Mouse (Mus musculus) intestine, embryonic 14.5 days (tissue): Measurements from ENCODE around the gene Krtap24-1. TPM values are rescaled to one million over a fixed set of nuclear protein-coding genes. Genes with fewer than 3 reads are reported as not detected.

Experiments
- ATAC-seq: fragments of 200-750 bp; cut with Nextera tagmentation; replicated peaks from 2 replicates; pipeline ENCODE4 v1.8.0; 2017; ENCODE audit warnings: low read depth, moderate number of reproducible peaks, moderate TSS enrichment, moderate library complexity; ENCODE audit not compliant: low FRiP score, low TSS enrichment
- DNase-seq: peaks from one replicate; pipeline ENCODE4 v3.0.0-alpha.2; 2018; ENCODE audit warnings: low spot score
- H3K27ac ChIP-seq: fragments of 300-500 bp; sonication (generic); 2 replicates; pipeline ENCODE4 v1.5.1; 2014; ENCODE audit warnings: low read depth, mild to moderate bottlenecking, control low read depth
- H3K27me3 ChIP-seq: fragments of 300-500 bp; sonication (generic); replicated peaks from 2 replicates; pipeline ENCODE4 v1.6.1; 2014; ENCODE audit warnings: low read length, control low read depth; ENCODE audit not compliant: control insufficient read depth, insufficient read depth
- H3K36me3 ChIP-seq: fragments of 300-500 bp; sonication (generic); 2 replicates; pipeline ENCODE4 v1.6.1; 2014; ENCODE audit warnings: low read length, control low read depth; ENCODE audit not compliant: control insufficient read depth, insufficient read depth
- H3K4me1 ChIP-seq: fragments of 300-500 bp; sonication (generic); replicated peaks from 2 replicates; pipeline ENCODE4 v1.6.1; 2014; ENCODE audit warnings: low read length, control low read depth, mixed read lengths; ENCODE audit not compliant: control insufficient read depth, insufficient read depth
- H3K4me2 ChIP-seq: fragments of 300-500 bp; sonication (generic); 2 replicates; pipeline ENCODE4 v1.6.1; 2014; ENCODE audit warnings: low read length
- H3K4me3 ChIP-seq: fragments of 300-500 bp; sonication (generic); 2 replicates; pipeline ENCODE4 v1.5.1; 2014; ENCODE audit warnings: low read depth, low read length, control low read depth, mixed read lengths
- H3K9ac ChIP-seq: fragments of 300-500 bp; sonication (generic); 2 replicates; pipeline ENCODE4 v1.6.1; 2014; ENCODE audit warnings: mild to moderate bottlenecking, low read length
- H3K9me3 ChIP-seq: fragments of 300-500 bp; sonication (generic); 2 replicates; pipeline ENCODE4 v1.6.1; 2016; ENCODE audit warnings: low read length, control low read depth; ENCODE audit not compliant: control insufficient read depth
- WGBS: fragments of 180-500 bp; shearing (Covaris S2); extraction: QIAGEN DNeasy Blood & Tissue Kit; methylation state at CpG from one replicate; pipeline ENCODE4 v1.1.7; 2014; 5-methylcytosine and 5-hydroxymethylcytosine counted together
- polyA plus RNA-seq: library from polyadenylated mRNA; unstranded; fragments of >200 nt; fragmentation: Nextera tagmentation; extraction: Ambion mirVana; gene quantifications from 2 replicates; pipeline ENCODE4 v1.2.1, GENCODE M21; 2014

Krtap24-1 gene
- polyA plus RNA-seq, 1 experiment from 2014 or later, result not detected

DNA sequence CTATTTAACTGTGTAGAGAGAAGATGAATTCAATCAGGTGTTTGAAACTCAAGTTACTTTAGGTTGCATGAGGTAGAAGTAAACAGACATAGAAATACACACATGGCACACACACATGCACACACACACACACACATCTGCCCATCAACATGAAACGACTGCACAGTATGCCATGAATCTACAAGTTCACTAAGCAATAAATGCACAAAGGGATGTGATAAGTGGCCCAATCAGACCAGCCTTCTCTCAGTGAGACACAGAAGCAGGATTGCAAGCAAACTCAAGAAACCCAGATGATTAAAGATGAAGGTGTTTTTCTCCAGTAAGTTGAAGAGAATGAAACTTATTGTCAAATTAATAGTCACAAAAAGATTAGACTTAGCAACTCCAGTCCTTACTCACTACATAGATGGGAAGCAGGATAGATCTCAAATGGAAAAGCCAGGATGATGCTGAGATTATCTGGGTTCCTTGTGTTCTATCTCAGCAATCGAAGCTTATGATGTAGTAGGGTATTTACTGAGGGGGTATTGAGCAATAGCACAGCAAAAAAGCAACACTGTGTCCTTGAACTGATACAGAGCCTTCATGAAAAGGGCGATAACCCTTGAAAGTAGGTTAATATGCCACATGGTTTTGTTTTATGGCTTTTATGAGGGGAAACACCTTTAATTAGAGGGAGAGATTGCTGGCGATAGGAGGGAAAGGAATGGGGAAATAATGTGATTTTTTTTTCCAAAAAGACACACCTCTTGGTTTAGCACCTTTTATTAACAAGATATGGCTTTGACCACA is 36.0 kb downstream of the Krtap24-1 start:
- H3K9ac ChIP-seq, result no peak overlapping the region
- whole genome bisulfite sequencing, result 61% methylated on average over 4 of the region's 4 CpGs
- no peaks in the 10 kb centered on the region for H3K9me3 ChIP-seq
- H3K4me1 ChIP-seq, result no peaks in the 10 kb centered on the region
- H3K27ac ChIP-seq, result no peak overlapping the region
- ATAC-seq (peak; percentile 72), DNase-seq (no peak)
- no peaks in the 10 kb centered on the region for H3K27me3 ChIP-seq
- no peak overlapping the region for H3K4me3 ChIP-seq
- no peak overlapping the region for H3K4me2 ChIP-seq
- H3K36me3 ChIP-seq, result no peaks in the 10 kb centered on the region

DNA sequence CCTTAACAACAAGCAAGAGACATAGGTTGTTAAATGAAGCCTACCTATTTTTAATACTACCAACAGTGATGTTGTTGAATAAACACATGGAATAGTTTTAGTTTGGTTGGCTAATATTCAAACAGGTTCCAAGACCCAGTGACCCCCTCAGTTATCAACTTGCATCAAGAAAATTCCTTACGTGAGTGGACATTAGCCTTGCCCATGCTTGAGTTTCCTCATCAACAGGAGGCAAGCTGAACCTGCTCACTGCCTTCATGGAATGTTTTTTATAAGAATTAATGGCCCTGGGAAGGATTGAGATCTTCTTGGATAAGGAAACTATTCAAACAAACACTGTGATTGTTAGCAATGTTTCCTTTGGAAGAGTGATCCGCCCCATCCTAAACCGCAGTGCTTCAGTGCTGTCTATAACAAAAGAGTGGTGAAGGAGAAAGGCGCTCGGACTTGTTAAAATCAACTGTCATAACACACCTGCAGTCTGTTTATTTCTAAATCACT is 39.1 kb downstream of the Krtap24-1 start:
- H3K9ac ChIP-seq, result no peak overlapping the region
- ATAC-seq (no peak), DNase-seq (no peak)
- no peaks in the 10 kb centered on the region for H3K9me3 ChIP-seq
- H3K4me3 ChIP-seq, result no peak overlapping the region
- H3K27ac ChIP-seq, result no peak overlapping the region
- H3K4me1 ChIP-seq, result no peaks in the 10 kb centered on the region
- H3K36me3 ChIP-seq, result no peaks in the 10 kb centered on the region
- H3K4me2 ChIP-seq, result no peak overlapping the region
- 50% methylated on average over 5 of the region's 5 CpGs for WGBS
- H3K27me3 ChIP-seq, result no peaks in the 10 kb centered on the region

DNA sequence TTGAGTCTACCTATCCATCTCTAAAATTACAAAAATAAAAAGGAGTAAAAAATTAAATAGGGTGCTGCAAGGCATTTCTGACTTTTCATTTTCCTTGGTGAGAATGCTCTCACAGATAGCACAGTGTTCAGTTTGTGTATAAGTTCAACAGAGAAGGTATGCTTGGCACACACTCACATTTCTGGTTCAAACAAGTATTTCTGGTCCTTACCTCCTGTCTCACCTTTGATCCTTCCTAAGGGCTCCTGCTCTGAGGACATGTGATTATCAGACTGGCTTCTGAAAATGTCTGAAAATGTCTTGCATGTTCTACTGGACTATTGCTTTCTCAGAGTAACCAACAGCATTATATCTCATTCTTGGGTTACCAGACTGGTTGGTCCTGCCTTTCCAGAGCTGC is 41.9 kb downstream of the Krtap24-1 start:
- ATAC-seq, result peak; percentile 47; the same call in 1 of the 2 replicates
- no peak overlapping the region for H3K27ac ChIP-seq

DNA sequence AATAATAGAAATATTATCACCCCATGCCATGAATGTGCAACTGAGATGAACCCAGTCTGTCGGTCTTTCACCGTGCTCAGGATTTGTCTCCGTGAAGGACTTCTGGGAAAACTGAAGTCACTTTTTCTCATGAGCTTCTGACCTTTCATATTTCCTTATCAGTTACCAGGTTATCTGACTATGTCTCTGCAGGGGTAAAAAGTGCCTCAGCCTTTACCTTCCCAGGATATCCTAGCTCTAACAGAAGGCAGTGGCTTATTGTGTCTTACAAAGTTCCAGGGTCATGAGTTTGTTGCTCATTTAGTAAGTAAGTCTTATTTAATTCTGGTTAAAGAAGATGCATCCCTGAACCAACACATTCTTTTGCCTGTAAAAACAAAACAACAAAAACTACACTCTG is 42.3 kb downstream of the Krtap24-1 start:
- ATAC-seq (no peak), DNase-seq (no peak)
- H3K4me1 ChIP-seq, result no peaks in the 10 kb centered on the region
- no peak overlapping the region for H3K9ac ChIP-seq
- no peaks in the 10 kb centered on the region for H3K9me3 ChIP-seq
- no peak overlapping the region for H3K27ac ChIP-seq
- 83% methylated on average over 3 of the region's 3 CpGs for WGBS
- no peaks in the 10 kb centered on the region for H3K36me3 ChIP-seq
- H3K27me3 ChIP-seq, result no peaks in the 10 kb centered on the region
- H3K4me3 ChIP-seq, result no peak overlapping the region
- no peak overlapping the region for H3K4me2 ChIP-seq

More for the DNA sequence above, 41.9 kb downstream of the Krtap24-1 start:
- Histone ChIP-seq H3K27me3 (no peaks in the 10 kb centered on the region), H3K36me3 (no peaks in the 10 kb centered on the region), H3K9ac (no peak overlapping the region), H3K4me2 (no peak overlapping the region), H3K4me1 (no peaks in the 10 kb centered on the region), H3K9me3 (no peaks in the 10 kb centered on the region), H3K4me3 (no peak overlapping the region)
- no peak for DNase-seq

DNA sequence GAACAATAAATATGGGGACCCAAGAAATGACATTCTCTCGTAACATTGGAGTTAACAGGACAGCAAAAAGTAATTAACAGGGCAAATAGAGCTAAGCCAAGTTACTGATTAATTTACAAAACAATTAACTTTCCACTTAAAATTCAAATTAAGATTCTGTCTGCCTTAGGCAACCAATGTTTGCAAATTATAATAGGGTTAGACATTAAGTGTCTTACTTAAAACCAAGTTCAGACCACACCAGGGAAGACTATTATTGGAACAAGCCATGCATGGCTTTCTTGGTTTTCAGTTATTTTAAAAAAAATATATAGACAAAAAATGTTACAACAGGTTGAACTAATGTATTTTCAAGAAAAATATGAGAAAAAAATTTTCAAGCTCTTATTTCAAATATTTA is 43.0 kb downstream of the Krtap24-1 start:
- no peaks in the 10 kb centered on the region for H3K36me3 ChIP-seq
- H3K9me3 ChIP-seq, result no peaks in the 10 kb centered on the region
- no peaks in the 10 kb centered on the region for H3K4me1 ChIP-seq
- 90% methylated on average over 1 of the region's 1 CpGs for WGBS
- H3K4me2 ChIP-seq, result no peak overlapping the region
- no peak for ATAC-seq
- no peak overlapping the region for H3K27ac ChIP-seq
- H3K4me3 ChIP-seq, result no peak overlapping the region
- H3K27me3 ChIP-seq, result no peaks in the 10 kb centered on the region
- no peak for DNase-seq
- no peak overlapping the region for H3K9ac ChIP-seq

DNA sequence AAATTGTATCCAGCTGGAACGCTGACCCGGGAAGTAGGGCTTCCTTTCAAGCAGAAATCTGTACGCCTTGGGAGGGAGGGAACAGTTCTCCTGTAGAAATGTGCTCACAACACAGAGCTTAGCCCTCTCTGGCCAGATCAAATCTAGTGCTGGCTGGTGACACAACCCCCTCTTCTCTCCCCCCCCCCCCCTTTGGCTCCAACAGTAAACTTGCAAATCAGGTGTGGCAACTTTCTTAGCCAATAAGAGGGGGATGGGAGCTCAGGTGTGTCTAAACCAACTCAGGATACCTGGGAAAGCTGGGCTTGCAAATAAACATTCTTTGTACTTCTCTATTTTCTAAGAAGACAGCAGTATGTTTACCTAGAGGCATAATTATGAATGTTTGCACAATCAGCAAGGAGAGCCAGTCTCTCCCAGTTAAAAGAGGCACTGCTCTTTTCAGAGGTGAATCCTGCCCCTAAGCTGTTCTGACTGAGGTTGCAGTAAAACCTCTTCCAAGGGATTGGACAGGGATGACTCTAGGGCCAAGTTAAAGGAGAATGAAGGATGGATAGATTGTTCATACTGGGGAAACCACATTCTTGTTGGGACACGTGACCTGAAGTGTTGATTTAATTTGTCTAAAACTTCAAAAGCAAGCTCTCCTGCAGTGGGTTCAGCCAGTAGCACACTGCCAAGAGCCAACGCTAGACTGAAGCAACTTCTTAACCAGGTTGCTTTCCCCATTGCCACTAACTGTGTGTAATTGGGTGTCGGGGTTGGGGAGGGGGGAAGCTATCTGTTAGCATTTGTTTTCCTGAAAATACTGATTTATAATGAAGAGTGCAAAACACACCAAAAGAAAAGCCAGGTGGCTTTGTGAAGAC is 48.8 kb downstream of the Krtap24-1 start, which contains the start of gene Cldn8:
Gene Cldn8, minus strand, starts transcription at position 139 of the 869 bp plus-strand sequence.
- 62% methylated on average over 6 of the region's 6 CpGs for WGBS
- H3K9me3 ChIP-seq, result no peaks in the 10 kb centered on the region
- H3K27me3 ChIP-seq, result no peaks in the 10 kb centered on the region
- no peaks in the 10 kb centered on the region for H3K4me1 ChIP-seq
- peak within 1 kb of the TSS; percentile 34 for H3K4me3 ChIP-seq
- DNase-seq (peak; percentile 63), ATAC-seq (peak; percentile 86)
- peak within 1 kb of the TSS; percentile 26 for H3K4me2 ChIP-seq
- H3K36me3 ChIP-seq, result no peaks in the 10 kb centered on the region
- peak within 1 kb of the TSS; percentile 29; the same call in 1 of the 2 replicates for H3K9ac ChIP-seq
- peak within 1 kb of the TSS; percentile 38; the same call in 1 of the 2 replicates for H3K27ac ChIP-seq

DNA sequence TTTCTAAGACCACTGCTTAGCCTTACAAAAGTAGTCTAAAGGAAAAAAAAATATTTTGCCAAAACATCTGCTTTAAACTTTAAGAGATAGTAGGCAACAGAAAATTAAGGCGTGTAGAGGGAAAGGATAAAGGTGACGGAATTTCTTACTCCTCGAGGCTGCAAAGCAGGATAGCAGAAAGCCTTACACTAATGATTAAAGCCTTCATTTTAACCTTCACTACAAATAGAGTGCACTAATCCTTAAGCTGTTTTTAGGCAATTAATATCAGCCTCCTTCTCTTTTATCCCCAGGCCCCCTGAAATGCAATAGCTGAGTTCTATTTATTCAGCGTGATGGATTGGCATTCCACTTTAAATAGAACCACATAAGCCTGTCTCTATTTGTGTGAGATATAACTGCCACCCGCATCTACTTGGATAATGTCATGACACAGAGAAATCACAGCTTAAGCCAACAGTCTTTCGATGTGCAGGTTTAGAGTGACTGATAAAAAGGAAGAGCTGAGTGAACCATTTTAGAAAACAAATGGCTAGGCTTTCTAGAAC is 50.4 kb downstream of the Krtap24-1 start:
- ATAC-seq, result no peak
- WGBS, result 49% methylated on average over 6 of the region's 6 CpGs
- Histone ChIP-seq H3K27ac (no peak overlapping the region), H3K4me3 (peak overlapping the region; percentile 34), H3K36me3 (no peaks in the 10 kb centered on the region), H3K9ac (peak overlapping the region; percentile 29; the same call in 1 of the 2 replicates), H3K27me3 (no peaks in the 10 kb centered on the region), H3K4me1 (no peaks in the 10 kb centered on the region), H3K9me3 (no peaks in the 10 kb centered on the region), H3K4me2 (peak overlapping the region; percentile 26)
- no peak for DNase-seq
